Mouse (Mus musculus) heart, postnatal 10 days (tissue): Measurements from ENCODE around the gene Man1a. TPM values are rescaled to one million over a fixed set of nuclear protein-coding genes. Genes with fewer than 3 reads are reported as not detected.

Experiments
- DNase-seq, 2 experiments: peaks; one replicate each; pipeline ENCODE4 v3.0.0; 2021
- intact Hi-C: fragments of 180-260 bp; cut with DNase I; formaldehyde crosslinking; loops from one replicate; pipeline ENCODE4 v1.15.1; 2025
- total RNA-seq, 2 experiments: library from RNA; stranded (reverse); gene quantifications; 2 replicates each; pipeline ENCODE4 v1.2.3; 2021

Man1a gene
- total RNA-seq = 10 to 100 TPM; 25.7 to 28.1 TPM

GRCm38 (mm10) chr10:54076420-54076819 lies at the start of gene Man1a:
Gene Man1a, minus strand, starts transcription at chr10:54076609.
- peak; percentile 25 to 37 for DNase-seq
- intact Hi-C loops = loop anchor here (5.0 kb wide), 1 partner anchor 214 kb away; no protein-coding TSS in a partner anchor

GRCm38 (mm10) chr10:54121816-54122215 lies 45.4 kb upstream of the Man1a start:
- no peak for DNase-seq
- intact Hi-C loops = no loop called here

- DNase-seq = no peak
These were observed 44.0 kb upstream of the Man1a start for GRCm38 (mm10) chr10:54120375-54120774.

GRCm38 (mm10) chr10:54119303-54119702 lies 42.9 kb upstream of the Man1a start:
- intact Hi-C loops = no loop called here
- DNase-seq = no peak

More at GRCm38 (mm10) chr10:54120375-54120774, 44.0 kb upstream of the Man1a start:
- intact Hi-C loops = no loop called here

- DNase-seq = no peak
- intact Hi-C loops = no loop called here
These were observed 42.0 kb upstream of the Man1a start for GRCm38 (mm10) chr10:54118223-54118912.

- intact Hi-C loops = no loop called here
- DNase-seq = peak; percentile 62 to 65
These were observed 41.4 kb upstream of the Man1a start for GRCm38 (mm10) chr10:54117763-54118162.

GRCm38 (mm10) chr10:54103671-54104070 lies 27.3 kb upstream of the Man1a start:
- intact Hi-C loops = no loop called here
- no peak for DNase-seq

GRCm38 (mm10) chr10:54092081-54092480 lies 15.7 kb upstream of the Man1a start:
- intact Hi-C loops = no loop called here
- no peak for DNase-seq

GRCm38 (mm10) chr10:54089923-54090322 lies 13.5 kb upstream of the Man1a start:
- intact Hi-C loops = no loop called here
- no peak for DNase-seq

- no peak for DNase-seq
- intact Hi-C loops = no loop called here
These were observed 10.9 kb upstream of the Man1a start for GRCm38 (mm10) chr10:54087346-54087745.

- intact Hi-C loops = no loop called here
These were observed 8.7 kb upstream of the Man1a start for GRCm38 (mm10) chr10:54085073-54085472.

GRCm38 (mm10) chr10:54077005-54077404 lies 596 bp upstream of the Man1a start:
- intact Hi-C loops = loop anchor here (5.0 kb wide), 1 partner anchor 215 kb away; no protein-coding TSS in a partner anchor
- DNase-seq = peak in 1 of 2 experiments; percentile 6

More at GRCm38 (mm10) chr10:54085073-54085472, 8.7 kb upstream of the Man1a start:
- DNase-seq = no peak

GRCm38 (mm10) chr10:54075441-54076010 lies 883 bp downstream of the Man1a start:
- intact Hi-C loops = loop anchor here (5.0 kb wide), 1 partner anchor 213 kb away; no protein-coding TSS in a partner anchor
- peak; percentile 97 to 98 for DNase-seq

- intact Hi-C loops = loop anchor here (5.0 kb wide), 3 partner anchors 38 to 213 kb away; no protein-coding TSS in a partner anchor
These were observed 1.6 kb downstream of the Man1a start for GRCm38 (mm10) chr10:54074609-54075421.

GRCm38 (mm10) chr10:54074247-54074608 lies 2.2 kb downstream of the Man1a start:
- intact Hi-C loops = loop anchor here (5.0 kb wide), 2 partner anchors 37 to 97 kb away; no protein-coding TSS in a partner anchor
- DNase-seq = no peak

More at GRCm38 (mm10) chr10:54074609-54075421, 1.6 kb downstream of the Man1a start:
- DNase-seq = peak; percentile 63 to 68

- no peak for DNase-seq
- intact Hi-C loops = loop anchor here (5.0 kb wide), 2 partner anchors 36 to 96 kb away; no protein-coding TSS in a partner anchor
These were observed 2.7 kb downstream of the Man1a start for GRCm38 (mm10) chr10:54073641-54074203.

GRCm38 (mm10) chr10:54072336-54072735 lies 4.1 kb downstream of the Man1a start:
- DNase-seq = no peak
- intact Hi-C loops = loop anchor here (5.0 kb wide), 2 partner anchors 35 to 95 kb away; no protein-coding TSS in a partner anchor

- intact Hi-C loops = loop anchor here (5.0 kb wide), 2 partner anchors 33 to 93 kb away; no protein-coding TSS in a partner anchor
- DNase-seq = no peak
These were observed 5.9 kb downstream of the Man1a start for GRCm38 (mm10) chr10:54070496-54070895.

- intact Hi-C loops = no loop called here
- DNase-seq = no peak
These were observed 7.0 kb downstream of the Man1a start for GRCm38 (mm10) chr10:54069412-54069811.

GRCm38 (mm10) chr10:54066683-54067082 lies 9.7 kb downstream of the Man1a start:
- no peak for DNase-seq
- intact Hi-C loops = no loop called here
